Mouse (Mus musculus) heart, postnatal 0 days (tissue): ENCODE data around the gene Fgfr2. TPM values are rescaled to one million over a fixed set of nuclear protein-coding genes. Genes with fewer than 3 reads are reported as not detected.

ENCODE experiments used
- ATAC-seq: fragments of 200-750 bp; cut with Nextera tagmentation; 2 replicates; pipeline ENCODE4 v1.8.0; 2017; ENCODE audit warnings: low read depth, moderate number of reproducible peaks, moderate library complexity; ENCODE audit not compliant: insufficient read depth
- DNase-seq: peaks from one replicate; pipeline ENCODE4 v3.0.0-alpha.2; 2016; ENCODE audit warnings: low spot score
- H3K27ac ChIP-seq: fragments of 300-500 bp; sonication (generic); 2 replicates; pipeline ENCODE4 v1.5.1; 2014; ENCODE audit warnings: low read depth, mild to moderate bottlenecking
- H3K27me3 ChIP-seq: fragments of 300-500 bp; sonication (generic); 2 replicates; pipeline ENCODE4 v1.6.1; 2014; ENCODE audit warnings: low read length, mixed read lengths; ENCODE audit not compliant: control insufficient read depth, insufficient read depth
- H3K36me3 ChIP-seq: fragments of 300-500 bp; sonication (generic); replicated peaks from 2 replicates; pipeline ENCODE4 v1.6.1; 2014; ENCODE audit warnings: low read length, mixed read lengths; ENCODE audit not compliant: control insufficient read depth, insufficient read depth
- H3K4me1 ChIP-seq: fragments of 300-500 bp; sonication (generic); 2 replicates; pipeline ENCODE4 v1.6.1; 2014; ENCODE audit warnings: antibody characterized with exemption; ENCODE audit not compliant: control insufficient read depth, insufficient read depth
- H3K4me2 ChIP-seq: fragments of 300-500 bp; sonication (generic); 2 replicates; pipeline ENCODE4 v1.6.1; 2014; ENCODE audit warnings: low read depth, mild to moderate bottlenecking, low read length, moderate library complexity
- H3K4me3 ChIP-seq: fragments of 300-500 bp; sonication (generic); 2 replicates; pipeline ENCODE4 v1.5.1; 2014; ENCODE audit warnings: low read depth, low read length
- H3K9ac ChIP-seq: fragments of 300-500 bp; sonication (generic); replicated peaks from 2 replicates; pipeline ENCODE4 v1.6.1; 2014; ENCODE audit warnings: low read depth, low read length, mixed read lengths
- H3K9me3 ChIP-seq: fragments of 300-500 bp; sonication (generic); replicated peaks from 2 replicates; pipeline ENCODE4 v1.6.1; 2016; ENCODE audit warnings: low read length; ENCODE audit not compliant: control insufficient read depth
- CTCF ChIP-seq: IDR thresholded peaks from 2 replicates; pipeline ENCODE4 v1.5.1; 2016; ENCODE audit warnings: antibody characterized with exemption, control low read depth, low read depth
- EP300 ChIP-seq: IDR thresholded peaks from 2 replicates; pipeline ENCODE4 v1.6.1; 2016; ENCODE audit warnings: antibody characterized with exemption, low read depth
- WGBS: fragments of 180-500 bp; shearing (Covaris S2); extraction: QIAGEN DNeasy Blood & Tissue Kit; methylation state at CpG from one replicate; pipeline ENCODE4 v1.1.7; 2014; 5-methylcytosine and 5-hydroxymethylcytosine counted together
- polyA plus RNA-seq: library from polyadenylated mRNA; unstranded; fragments of >200 nt; fragmentation: Nextera tagmentation; extraction: Ambion mirVana; gene quantifications from 2 replicates; pipeline ENCODE4 v1.2.1, GENCODE M21; 2015
- total RNA-seq: library from RNA; depleted of rRNA; stranded (reverse); fragments of >200 nt; gene quantifications from 2 replicates; pipeline ENCODE4 v1.2.3, GENCODE M21; 2014; ENCODE audit warnings: low replicate concordance

Gene Fgfr2
- total and polyA plus RNA-seq, 2 experiments from 2014 or later = 3.8 to 11.5 TPM

DNA sequence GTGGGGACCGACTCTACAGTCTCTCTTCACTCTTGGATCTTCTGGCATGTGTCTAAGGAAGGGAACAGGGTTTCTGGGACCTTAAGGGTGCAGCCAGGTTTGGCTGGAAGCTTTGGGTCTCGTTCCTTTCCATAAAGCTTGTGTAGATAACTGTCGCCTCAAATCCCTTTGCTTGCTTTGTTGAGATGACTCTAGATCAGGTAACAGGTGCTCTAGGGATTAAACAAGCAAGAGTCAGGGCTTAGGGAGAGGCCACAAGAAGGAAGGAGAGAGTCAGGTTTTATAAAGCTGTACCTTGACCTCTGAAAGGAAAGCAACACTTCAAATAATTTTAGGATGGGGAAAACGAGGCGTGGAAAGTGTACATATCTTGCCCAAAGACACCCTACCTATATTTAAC lies 1570.4 kb downstream of the Fgfr2 start:
- no peak overlapping the region for H3K4me2 ChIP-seq
- no peaks in the 10 kb centered on the region for H3K36me3 ChIP-seq
- H3K4me1 ChIP-seq = peaks cover 4% of the 10 kb centered on the region; the same call in 1 of the 2 replicates
- peaks cover 96% of the 10 kb centered on the region for H3K27me3 ChIP-seq
- no peaks in the 10 kb centered on the region for H3K9me3 ChIP-seq
- WGBS = 2% methylated on average over 5 of the region's 5 CpGs
- no peak overlapping the region for H3K9ac ChIP-seq
- H3K27ac ChIP-seq = no peak overlapping the region
- no peak for ATAC-seq
- H3K4me3 ChIP-seq = no peak overlapping the region
- DNase-seq = no peak
- TF ChIP-seq EP300 (no peak), CTCF (no peak)

DNA sequence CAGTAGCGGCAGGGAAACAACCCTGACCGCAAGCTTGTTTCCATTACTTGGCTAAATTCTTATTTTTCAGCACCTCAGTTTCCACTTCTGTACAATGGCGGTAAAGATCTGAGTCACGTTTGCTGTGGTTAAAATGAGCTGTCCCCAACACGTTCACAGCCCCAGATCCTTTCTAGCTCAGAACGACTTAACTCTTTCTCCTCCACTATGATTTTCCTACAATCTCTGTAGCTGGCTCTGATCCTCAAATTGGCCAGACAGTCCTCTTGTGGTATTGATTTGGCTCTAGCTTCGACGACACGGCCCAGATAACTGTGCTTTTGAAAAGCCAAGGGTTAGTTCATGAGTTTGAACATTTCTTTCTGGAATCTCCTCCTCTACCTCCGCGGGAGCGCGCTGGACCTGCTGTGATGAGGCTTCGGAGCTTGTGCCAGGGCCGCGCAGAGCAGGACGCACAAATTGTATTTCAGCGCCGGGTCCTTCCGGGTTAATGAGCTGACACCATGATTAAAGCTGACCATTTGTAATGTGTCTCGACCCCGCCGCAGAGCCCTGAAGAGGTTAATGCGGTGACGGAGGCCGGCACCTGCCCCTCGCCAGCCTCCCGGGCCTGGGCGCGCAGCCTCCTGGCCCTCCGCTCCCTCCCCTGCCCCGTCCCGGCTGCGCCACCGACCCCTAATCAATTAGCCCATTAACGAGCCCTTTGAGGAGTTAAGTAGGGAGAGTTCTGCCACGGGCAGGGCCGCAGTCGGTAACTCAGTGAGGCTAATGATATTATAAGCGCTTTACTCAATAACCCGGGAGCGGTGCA lies 1571.0 kb downstream of the Fgfr2 start:
- TF ChIP-seq CTCF (no peak), EP300 (no peak)
- H3K27me3 ChIP-seq = peaks cover 96% of the 10 kb centered on the region

DNA sequence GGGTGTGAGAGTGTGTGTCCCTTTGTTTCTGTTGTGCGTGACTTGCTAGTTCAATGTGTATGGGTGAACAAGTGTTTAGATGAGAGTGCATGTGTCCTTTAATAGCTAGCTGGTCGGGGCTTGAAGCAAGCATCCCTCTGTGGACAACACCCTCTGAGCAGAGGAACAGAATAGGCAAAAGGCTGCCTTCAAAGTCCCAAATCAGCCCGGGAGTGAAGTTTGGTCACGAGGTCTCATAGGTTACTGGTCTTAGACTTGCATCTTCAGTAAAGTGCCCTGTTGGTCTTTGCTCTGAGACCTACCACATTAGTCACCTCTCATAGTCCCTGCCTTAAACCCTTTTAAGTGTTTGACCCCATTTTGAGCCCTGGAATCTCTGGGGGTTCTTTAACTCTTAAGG lies 1571.7 kb downstream of the Fgfr2 start:
- ATAC-seq = no peak
- H3K9me3 ChIP-seq = no peaks in the 10 kb centered on the region
- H3K4me3 ChIP-seq = no peak overlapping the region
- H3K4me2 ChIP-seq = no peak overlapping the region
- H3K27ac ChIP-seq = no peak overlapping the region
- H3K27me3 ChIP-seq = peaks cover 96% of the 10 kb centered on the region
- H3K4me1 ChIP-seq = peaks cover 4% of the 10 kb centered on the region; the same call in 1 of the 2 replicates
- DNase-seq = no peak
- TF ChIP-seq CTCF (no peak), EP300 (no peak)
- no peak overlapping the region for H3K9ac ChIP-seq
- WGBS = 0% methylated on average over 4 of the region's 4 CpGs
- H3K36me3 ChIP-seq = no peaks in the 10 kb centered on the region

More for the DNA sequence above, 1571.0 kb downstream of the Fgfr2 start:
- Histone ChIP-seq H3K4me3 (no peak overlapping the region), H3K9me3 (no peaks in the 10 kb centered on the region), H3K4me2 (no peak overlapping the region), H3K27ac (no peak overlapping the region), H3K36me3 (no peaks in the 10 kb centered on the region), H3K9ac (no peak overlapping the region), H3K4me1 (peaks cover 4% of the 10 kb centered on the region; the same call in 1 of the 2 replicates)
- DNase-seq (no peak), ATAC-seq (no peak)
- 1% methylated on average over 42 of the region's 42 CpGs for WGBS

DNA sequence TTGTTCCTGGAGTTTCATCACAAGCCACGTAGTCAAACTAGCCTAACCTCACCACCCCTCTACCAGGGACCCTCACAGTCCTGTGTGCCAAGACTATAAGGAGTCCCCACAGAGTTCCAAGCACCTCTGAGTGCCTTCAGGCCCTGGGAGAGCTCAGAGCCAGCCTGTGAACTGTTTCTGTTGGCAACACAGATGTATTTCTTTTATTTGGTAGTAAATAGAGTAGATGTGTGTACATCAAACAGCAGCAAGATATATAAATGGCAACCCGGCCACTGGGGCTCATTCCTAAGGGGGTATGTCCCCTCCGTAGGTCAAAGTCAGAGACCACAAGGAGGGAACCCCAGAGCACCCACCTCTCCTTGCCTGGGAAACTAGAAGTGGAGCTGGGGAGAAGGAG lies 1574.7 kb downstream of the Fgfr2 start, which contains the start of gene Hmx2:
TSS of gene Hmx2 (plus strand) at position 301 of the 400 bp plus-strand sequence.
- no peaks in the 10 kb centered on the region for H3K9me3 ChIP-seq
- peaks cover 7% of the 10 kb centered on the region; the same call in 1 of the 2 replicates for H3K4me1 ChIP-seq
- no peaks in the 10 kb centered on the region for H3K36me3 ChIP-seq
- H3K4me2 ChIP-seq = no peak within 1 kb of the TSS
- peaks cover 98% of the 10 kb centered on the region for H3K27me3 ChIP-seq
- H3K9ac ChIP-seq = no peak within 1 kb of the TSS
- ATAC-seq (no peak), DNase-seq (no peak)
- TF ChIP-seq EP300 (no peak), CTCF (no peak)
- 3% methylated on average over 3 of the region's 3 CpGs for WGBS
- H3K4me3 ChIP-seq = no peak within 1 kb of the TSS
- no peak within 1 kb of the TSS for H3K27ac ChIP-seq

DNA sequence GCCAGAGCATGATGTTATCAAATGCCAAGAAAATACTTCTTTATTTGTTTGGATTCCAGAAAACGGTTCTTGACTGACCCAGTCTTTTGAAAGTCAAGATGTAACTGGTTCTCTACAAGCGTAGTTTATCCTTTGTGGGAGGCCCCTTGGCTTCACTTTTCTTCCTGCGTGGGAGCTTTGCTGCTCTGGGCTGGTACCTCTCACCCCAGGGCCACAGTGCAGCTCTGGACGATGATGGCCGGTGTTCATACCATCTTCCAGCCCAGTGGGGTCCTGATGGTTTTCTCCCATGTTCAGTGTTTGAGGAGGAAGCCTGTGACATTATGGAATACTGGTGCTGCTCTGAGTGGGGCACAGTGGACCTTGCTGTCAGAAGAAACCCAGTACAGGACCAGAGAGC lies 1575.7 kb downstream of the Fgfr2 start:
- H3K36me3 ChIP-seq = no peaks in the 10 kb centered on the region
- TF ChIP-seq EP300 = no peak
- TF ChIP-seq CTCF = no peak
- no peak overlapping the region for H3K4me2 ChIP-seq
- WGBS = 8% methylated on average over 5 of the region's 5 CpGs
- H3K9ac ChIP-seq = no peak overlapping the region
- ATAC-seq (no peak), DNase-seq (no peak)
- no peaks in the 10 kb centered on the region for H3K9me3 ChIP-seq
- no peak overlapping the region for H3K27ac ChIP-seq
- H3K27me3 ChIP-seq = peaks cover 98% of the 10 kb centered on the region
- peaks cover 16% of the 10 kb centered on the region; the same call in 1 of the 2 replicates for H3K4me1 ChIP-seq
- H3K4me3 ChIP-seq = no peak overlapping the region
